Mouse (Mus musculus) heart, embryonic 10.5 days (tissue): ENCODE data around the gene Snx33. TPM values are rescaled to one million over a fixed set of nuclear protein-coding genes. Genes with fewer than 3 reads are reported as not detected.

Experiments
- DNase-seq: peaks from one replicate; pipeline ENCODE4 v3.0.0-alpha.2; 2017; ENCODE audit warnings: low spot score
- H3K27ac ChIP-seq: fragments of 300-500 bp; sonication (generic); 2 replicates; pipeline ENCODE4 v1.5.1; 2016; ENCODE audit warnings: mild to moderate bottlenecking
- H3K27me3 ChIP-seq: fragments of 300-500 bp; sonication (generic); 2 replicates; pipeline ENCODE4 v1.6.1; 2016; ENCODE audit warnings: mild to moderate bottlenecking; ENCODE audit not compliant: poor library complexity, insufficient read depth, severe bottlenecking
- H3K36me3 ChIP-seq: fragments of 300-500 bp; sonication (generic); 2 replicates; pipeline ENCODE4 v1.6.1; 2016; ENCODE audit warnings: mild to moderate bottlenecking, moderate library complexity
- H3K4me1 ChIP-seq: fragments of 300-500 bp; sonication (generic); 2 replicates; pipeline ENCODE4 v1.6.1; 2016; ENCODE audit warnings: mild to moderate bottlenecking
- H3K4me3 ChIP-seq: fragments of 300-500 bp; sonication (generic); 2 replicates; pipeline ENCODE4 v1.5.1; 2016; ENCODE audit warnings: mild to moderate bottlenecking, moderate library complexity
- H3K9me3 ChIP-seq: fragments of 300-500 bp; sonication (generic); 2 replicates; pipeline ENCODE4 v1.6.1; 2016; ENCODE audit warnings: mild to moderate bottlenecking, moderate library complexity
- WGBS: fragments of 180-500 bp; shearing (Covaris S2); methylation state at CpG from one replicate; pipeline ENCODE4 v1.1.7; 2016; 5-methylcytosine and 5-hydroxymethylcytosine counted together
- polyA plus RNA-seq: library from polyadenylated mRNA; unstranded; fragments of >200 nt; fragmentation: Nextera tagmentation; extraction: Ambion mirVana; gene quantifications from 2 replicates; pipeline ENCODE4 v1.2.1, GENCODE M21; 2016

Gene Snx33
- polyA plus RNA-seq, 1 experiment from 2014 or later, result 8.0 TPM

- no peaks in the 10 kb centered on the region for H3K9me3 ChIP-seq
- 0 out of 2 replicates have a peak, but pooled peaks cover 7% of the 10 kb centered on the region for H3K4me1 ChIP-seq
- peak overlapping the region; percentile 87 for H3K4me3 ChIP-seq
- no peaks in the 10 kb centered on the region for H3K27me3 ChIP-seq
- no peak overlapping the region; the same call in 1 of the 2 replicates for H3K27ac ChIP-seq
- 0 out of 2 replicates have a peak, but pooled peaks cover 3% of the 10 kb centered on the region for H3K36me3 ChIP-seq
- no peak for DNase-seq
- 1% methylated on average over 7 of the region's 7 CpGs for WGBS
Measured at GRCm38 (mm10) chr9:56938374-56938773, 10.2 kb upstream of the Snx33 start.

- H3K4me1 ChIP-seq, result 0 out of 2 replicates have a peak, but pooled peaks cover 7% of the 10 kb centered on the region
- no peaks in the 10 kb centered on the region for H3K27me3 ChIP-seq
- DNase-seq, result peak; percentile 96
- WGBS, result under 1% methylated on average over 73 of the region's 73 CpGs
- H3K4me3 ChIP-seq, result peak within 1 kb of the TSS; percentile 87
- H3K9me3 ChIP-seq, result no peaks in the 10 kb centered on the region
- peak within 1 kb of the TSS; percentile 89 for H3K27ac ChIP-seq
- 0 out of 2 replicates have a peak, but pooled peaks cover 3% of the 10 kb centered on the region for H3K36me3 ChIP-seq
Measured at GRCm38 (mm10) chr9:56937223-56938160, 9.3 kb upstream of the Snx33 start, which contains the start of gene Imp3. Gene Imp3 (plus strand): TSS chr9:56937475.

GRCm38 (mm10) chr9:56936861-56937222, 8.7 kb upstream of the Snx33 start:
- Histone ChIP-seq H3K4me3 (peak overlapping the region; percentile 87), H3K27me3 (no peaks in the 10 kb centered on the region), H3K27ac (peak overlapping the region; percentile 5; the same call in 1 of the 2 replicates), H3K9me3 (no peaks in the 10 kb centered on the region), H3K36me3 (0 out of 2 replicates have a peak, but pooled peaks cover 3% of the 10 kb centered on the region), H3K4me1 (0 out of 2 replicates have a peak, but pooled peaks cover 7% of the 10 kb centered on the region)
- no peak for DNase-seq
- 21% methylated on average over 6 of the region's 6 CpGs for WGBS

- WGBS, result 46% methylated on average over 1 of the region's 1 CpGs
- DNase-seq, result no peak
- Histone ChIP-seq H3K27me3 (no peaks in the 10 kb centered on the region), H3K4me3 (no peak overlapping the region), H3K9me3 (no peaks in the 10 kb centered on the region), H3K36me3 (peaks cover 6% of the 10 kb centered on the region; the same call in 1 of the 2 replicates), H3K4me1 (peaks cover 28% of the 10 kb centered on the region), H3K27ac (no peak overlapping the region)
Measured at GRCm38 (mm10) chr9:56930556-56930955, 2.4 kb upstream of the Snx33 start.

GRCm38 (mm10) chr9:56929496-56929895, 1.3 kb upstream of the Snx33 start:
- peaks cover 39% of the 10 kb centered on the region for H3K4me1 ChIP-seq
- no peak overlapping the region for H3K4me3 ChIP-seq
- no peak overlapping the region for H3K27ac ChIP-seq
- 60% methylated on average over 4 of the region's 4 CpGs for WGBS
- no peaks in the 10 kb centered on the region for H3K27me3 ChIP-seq
- DNase-seq, result no peak
- H3K9me3 ChIP-seq, result no peaks in the 10 kb centered on the region
- peaks cover 7% of the 10 kb centered on the region; the same call in 1 of the 2 replicates for H3K36me3 ChIP-seq

- peaks cover 12% of the 10 kb centered on the region for H3K36me3 ChIP-seq
- no peaks in the 10 kb centered on the region for H3K9me3 ChIP-seq
- H3K27ac ChIP-seq, result peak overlapping the region; percentile 94
- no peaks in the 10 kb centered on the region for H3K27me3 ChIP-seq
- DNase-seq, result no peak
- WGBS, result 0% methylated on average over 35 of the region's 35 CpGs
- H3K4me3 ChIP-seq, result peak overlapping the region; percentile 79
- peaks cover 57% of the 10 kb centered on the region for H3K4me1 ChIP-seq
Measured at GRCm38 (mm10) chr9:56927191-56928012, 769 bp downstream of the Snx33 start.

GRCm38 (mm10) chr9:56926387-56926786, 1.8 kb downstream of the Snx33 start:
- Histone ChIP-seq H3K27me3 (no peaks in the 10 kb centered on the region), H3K36me3 (peaks cover 22% of the 10 kb centered on the region), H3K9me3 (no peaks in the 10 kb centered on the region), H3K27ac (peak overlapping the region; percentile 94), H3K4me3 (peak overlapping the region; percentile 79), H3K4me1 (peaks cover 57% of the 10 kb centered on the region)
- DNase-seq, result no peak
- 67% methylated on average over 10 of the region's 10 CpGs for WGBS

- peaks cover 26% of the 10 kb centered on the region for H3K36me3 ChIP-seq
- no peak overlapping the region for H3K27ac ChIP-seq
- DNase-seq, result no peak
- H3K4me1 ChIP-seq, result peaks cover 57% of the 10 kb centered on the region
- no peaks in the 10 kb centered on the region for H3K9me3 ChIP-seq
- H3K27me3 ChIP-seq, result no peaks in the 10 kb centered on the region
- peak overlapping the region; percentile 79 for H3K4me3 ChIP-seq
- 87% methylated on average over 10 of the region's 10 CpGs for WGBS
Measured at GRCm38 (mm10) chr9:56926025-56926360, 2.2 kb downstream of the Snx33 start.

GRCm38 (mm10) chr9:56925291-56926024, 2.7 kb downstream of the Snx33 start:
- Histone ChIP-seq H3K4me1 (peaks cover 57% of the 10 kb centered on the region), H3K27me3 (no peaks in the 10 kb centered on the region), H3K27ac (peak overlapping the region; percentile 81), H3K36me3 (peaks cover 29% of the 10 kb centered on the region), H3K4me3 (peak overlapping the region; percentile 79), H3K9me3 (no peaks in the 10 kb centered on the region)
- WGBS, result 82% methylated on average over 26 of the region's 26 CpGs
- DNase-seq, result no peak

GRCm38 (mm10) chr9:56924651-56925027, 3.5 kb downstream of the Snx33 start:
- 11% methylated on average over 7 of the region's 7 CpGs for WGBS
- peak; percentile 93 for DNase-seq
- Histone ChIP-seq H3K27me3 (no peaks in the 10 kb centered on the region), H3K27ac (peak overlapping the region; percentile 81), H3K4me3 (peak overlapping the region; percentile 79), H3K9me3 (no peaks in the 10 kb centered on the region), H3K4me1 (peaks cover 57% of the 10 kb centered on the region), H3K36me3 (peaks cover 37% of the 10 kb centered on the region)

- Histone ChIP-seq H3K27me3 (no peaks in the 10 kb centered on the region), H3K27ac (peak overlapping the region; percentile 81), H3K4me1 (peaks cover 56% of the 10 kb centered on the region), H3K36me3 (peaks cover 42% of the 10 kb centered on the region), H3K4me3 (peak overlapping the region; percentile 79), H3K9me3 (no peaks in the 10 kb centered on the region)
- no peak for DNase-seq
- 49% methylated on average over 8 of the region's 8 CpGs for WGBS
Measured at GRCm38 (mm10) chr9:56923841-56924650, 4.1 kb downstream of the Snx33 start.
